8 mouse cellular contexts compared by ENCODE assay signal in genomic region chr2:60418075-60418474, GRCm38 (mm10). TPM values are rescaled to one million over a fixed set of nuclear protein-coding genes. Genes with fewer than 3 reads are reported as not detected.
DNase-seq lines count a peak whose midpoint lies in the region; ATAC-seq and TF ChIP-seq lines count a peak whose summit lies in the region.

No protein-coding gene starts in this region.

- TF ChIP-seq CTCF in C2C12 (IDR thresholded peaks at IDR 0.05; ENCODE audit: control insufficient read depth, insufficient read depth, insufficient read length) = peak; percentile 55
- peak; percentile 86 for TF ChIP-seq CTCF in liver, adult 2 months (IDR thresholded peaks at IDR 0.05; ENCODE audit: low read depth, low read length)
- TF ChIP-seq CTCF in stomach, postnatal 0 days (IDR thresholded peaks at IDR 0.05; ENCODE audit: low read depth) = peak; percentile 89

- H3K4me3 ChIP-seq in C2C12 (ENCODE audit: insufficient read depth, poor library complexity, severe bottlenecking) = no peak overlapping the region
- H3K4me3 ChIP-seq in embryonic facial prominence, embryonic 14.5 days (ENCODE audit: low read depth, low read length) = no peak overlapping the region
- H3K4me3 ChIP-seq in kidney, embryonic 16.5 days (ENCODE audit: low read length) = no peak overlapping the region
- no peak overlapping the region for H3K4me3 ChIP-seq in liver, adult 2 months (ENCODE audit: insufficient read depth, low read depth, low read length)
- H3K4me3 ChIP-seq in stomach, postnatal 0 days (ENCODE audit: low read depth, low read length) = no peak overlapping the region

- H3K27ac ChIP-seq in embryonic facial prominence, embryonic 14.5 days (replicated peaks; ENCODE audit: low read depth, low read length) = no peak overlapping the region
- no peak overlapping the region for H3K27ac ChIP-seq in kidney, embryonic 16.5 days (ENCODE audit: low read length)
- H3K27ac ChIP-seq in liver, adult 2 months (replicated peaks; ENCODE audit: insufficient read depth, low read depth, low read length) = no peak overlapping the region
- no peak overlapping the region for H3K27ac ChIP-seq in stomach, postnatal 0 days (replicated peaks)

- H3ac ChIP-seq in C2C12 (ENCODE audit: control insufficient read depth, insufficient read length, low read depth) = no peak overlapping the region

- H3K9ac ChIP-seq in embryonic facial prominence, embryonic 14.5 days (ENCODE audit: low read depth, low read length) = no peak overlapping the region
- H3K9ac ChIP-seq in kidney, embryonic 16.5 days (replicated peaks; ENCODE audit: low read length) = no peak overlapping the region
- H3K9ac ChIP-seq in liver, adult 2 months (ENCODE audit: low read depth, low read length) = no peak overlapping the region
- H3K9ac ChIP-seq in stomach, postnatal 0 days (ENCODE audit: low read length) = no peak overlapping the region

- H3K27me3 ChIP-seq in C2C12 (ENCODE audit: control insufficient read depth, insufficient read depth, insufficient read length) = no peaks in the 10 kb centered on the region
- no peaks in the 10 kb centered on the region for H3K27me3 ChIP-seq in embryonic facial prominence, embryonic 14.5 days (replicated peaks; ENCODE audit: control insufficient read depth, insufficient read depth, low read length)
- H3K27me3 ChIP-seq in kidney, embryonic 16.5 days (ENCODE audit: insufficient read depth, low read length) = no peaks in the 10 kb centered on the region
- H3K27me3 ChIP-seq in liver, adult 2 months (ENCODE audit: control insufficient read depth, insufficient read depth, low read length) = no peaks in the 10 kb centered on the region
- no peaks in the 10 kb centered on the region for H3K27me3 ChIP-seq in stomach, postnatal 0 days (ENCODE audit: control insufficient read depth, insufficient read depth, low read length)

- TF ChIP-seq EP300 in stomach, postnatal 0 days (optimal IDR thresholded peaks at IDR 0.05) = no peak

- 9% methylated on average over 6 of the region's 6 CpGs for WGBS in embryonic facial prominence, embryonic 14.5 days
- 7% methylated on average over 6 of the region's 6 CpGs for WGBS in kidney, embryonic 16.5 days
- WGBS in liver, adult 2 months = 3% methylated on average over 6 of the region's 6 CpGs
- WGBS in stomach, postnatal 0 days = 11% methylated on average over 6 of the region's 6 CpGs

- no peaks in the 10 kb centered on the region for H3K9me3 ChIP-seq in embryonic facial prominence, embryonic 14.5 days (ENCODE audit: control insufficient read depth, low read length)
- no peaks in the 10 kb centered on the region for H3K9me3 ChIP-seq in kidney, embryonic 16.5 days (ENCODE audit: low read length)
- H3K9me3 ChIP-seq in stomach, postnatal 0 days (ENCODE audit: control insufficient read depth, low read length) = no peaks in the 10 kb centered on the region

- DNase-seq in adrenal gland, postnatal 36 days = peak; percentile 77 to 82
- DNase-seq in embryonic facial prominence, embryonic 14.5 days (ENCODE audit: low spot score) = peak; percentile 75
- peak; percentile 23 to 59 for DNase-seq in heart, adult 9 months (ENCODE audit: low spot score in 2 of 2)
- peak; percentile 64 for DNase-seq in liver, adult 2 months (ENCODE audit: extremely low read depth, low read depth, low spot score)
- peak; percentile 79 for DNase-seq in naive thymus-derived CD4-positive, alpha-beta T cell, adult 2 months (ENCODE audit: low read depth)
- DNase-seq in stomach, postnatal 0 days (ENCODE audit: low spot score) = peak; percentile 75

- H3K4me1 ChIP-seq in embryonic facial prominence, embryonic 14.5 days (ENCODE audit: control insufficient read depth, insufficient read depth, low read length) = no peaks in the 10 kb centered on the region
- H3K4me1 ChIP-seq in kidney, embryonic 16.5 days (ENCODE audit: insufficient read depth, low read length) = peaks cover 7% of the 10 kb centered on the region
- H3K4me1 ChIP-seq in liver, adult 2 months (ENCODE audit: control insufficient read depth, insufficient read depth, low read length) = no peaks in the 10 kb centered on the region
- H3K4me1 ChIP-seq in stomach, postnatal 0 days (replicated peaks; ENCODE audit: control insufficient read depth, insufficient read depth) = no peaks in the 10 kb centered on the region

- TF ChIP-seq POLR2A in liver, adult 2 months (IDR thresholded peaks at IDR 0.05; ENCODE audit: extremely low read depth, insufficient read depth, low read length) = no peak

- no peaks in the 10 kb centered on the region for H3K79me2 ChIP-seq in C2C12 (ENCODE audit: control insufficient read depth, insufficient read depth)
- no peaks in the 10 kb centered on the region for H3K79me2 ChIP-seq in liver, adult 2 months (ENCODE audit: control insufficient read depth, insufficient read depth, low read length)

- ATAC-seq in embryonic facial prominence, embryonic 14.5 days (ENCODE audit: low read depth) = peak; percentile 89; the same call in 1 of the 2 replicates
- ATAC-seq in kidney, embryonic 16.5 days (ENCODE audit: low FRiP score, low TSS enrichment) = peak; percentile 79
- ATAC-seq in stomach, postnatal 0 days (ENCODE audit: low FRiP score, low TSS enrichment) = peak; percentile 91

- no peaks in the 10 kb centered on the region for H3K36me3 ChIP-seq in C2C12 (ENCODE audit: control insufficient read depth, insufficient read depth)
- no peaks in the 10 kb centered on the region for H3K36me3 ChIP-seq in embryonic facial prominence, embryonic 14.5 days (ENCODE audit: control insufficient read depth, insufficient read depth, low read length)
- H3K36me3 ChIP-seq in kidney, embryonic 16.5 days (ENCODE audit: insufficient read depth, low read length) = no peaks in the 10 kb centered on the region
- H3K36me3 ChIP-seq in liver, adult 2 months (ENCODE audit: control insufficient read depth, insufficient read depth, low read length) = no peaks in the 10 kb centered on the region
- H3K36me3 ChIP-seq in stomach, postnatal 0 days (ENCODE audit: control insufficient read depth, insufficient read depth, low read length) = no peaks in the 10 kb centered on the region

- H3K4me2 ChIP-seq in embryonic facial prominence, embryonic 14.5 days (ENCODE audit: low read depth, low read length) = no peak overlapping the region
- H3K4me2 ChIP-seq in kidney, embryonic 16.5 days (replicated peaks; ENCODE audit: low read depth, low read length) = no peak overlapping the region
- H3K4me2 ChIP-seq in stomach, postnatal 0 days (replicated peaks; ENCODE audit: low read depth) = no peak overlapping the region

- no peaks in the 10 kb centered on the region for H3K79me3 ChIP-seq in C2C12 (ENCODE audit: low read depth)

TF ChIP-seq in C2C12, 6 proteins besides CTCF, POLR2A, EP300 and RAD21:
- no peak for TF ChIP-seq FOSL1 (IDR thresholded peaks at IDR 0.05; ENCODE audit: insufficient read depth, low read length, poor library complexity, severe bottlenecking)
- no peak for TF ChIP-seq MYOD1 (IDR thresholded peaks at IDR 0.05; ENCODE audit: control insufficient read depth, insufficient read length, low read depth)
- no peak for TF ChIP-seq MAX (IDR thresholded peaks at IDR 0.05)
- TF ChIP-seq CEBPB (IDR thresholded peaks at IDR 0.05; ENCODE audit: low read depth) = no peak
- TF ChIP-seq MYOG (IDR thresholded peaks at IDR 0.05; ENCODE audit: control insufficient read depth, extremely low read depth, insufficient read length) = no peak
- no peak for TF ChIP-seq USF1 (IDR thresholded peaks at IDR 0.05; ENCODE audit: low read depth)

RNA-seq across cellular contexts. Expression of gene Ly75, which starts 35.0 kb away (rescaled TPM):
- polyA plus RNA-seq in C2C12 (2012; fragmentation: generic; extraction: Trizol) = 8.7 TPM
- total RNA-seq in adrenal gland, postnatal 36 days (2021) = 1 to 10 TPM in 1 of 2 experiments, under 1 TPM in 1; 0.56 to 1.5 TPM
- polyA plus RNA-seq in embryonic facial prominence, embryonic 14.5 days (2014; fragmentation: Nextera tagmentation; extraction: Ambion mirVana) = 1.1 and 1.2 TPM in 2 replicates
- polyA plus RNA-seq in kidney, embryonic 16.5 days (2015; fragmentation: Nextera tagmentation; extraction: Ambion mirVana) = 2.7 and 3.0 TPM in 2 replicates
- 2.0 and 3.0 TPM in 2 replicates for total RNA-seq in liver, adult 2 months (2014; rRNA removed)
- polyA plus RNA-seq in liver, adult 2 months (2012; rRNA removed) = 0.50 and 0.60 TPM in 2 replicates
- 0.18 and 0.23 TPM in 2 replicates for polyA plus RNA-seq in stomach, postnatal 0 days (2015; fragmentation: Nextera tagmentation; extraction: Ambion mirVana)
